Mouse (Mus musculus): ENCODE data around the gene Dlg2.

The Dlg2 gene

DNA sequence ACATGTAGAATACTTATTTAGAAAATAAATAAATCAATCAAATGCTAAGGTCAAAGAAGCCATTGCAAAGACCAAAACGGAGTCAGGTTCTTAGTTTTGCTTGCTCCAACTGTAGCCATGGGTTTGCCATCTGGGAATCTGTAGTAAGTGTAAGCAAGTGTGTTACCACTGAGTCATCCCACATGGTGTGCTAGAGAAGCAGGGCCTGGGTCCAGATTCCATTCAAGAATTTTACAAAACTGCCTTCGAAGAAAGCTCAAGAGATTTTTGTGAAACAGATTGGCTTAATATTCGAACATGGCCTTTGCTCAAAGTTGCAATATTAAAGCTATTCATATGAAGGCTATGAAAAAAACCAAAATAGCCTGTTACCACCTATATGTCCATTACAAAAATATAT is 633.1 kb downstream of the Dlg2 start:
- no peak for DNase-seq

DNA sequence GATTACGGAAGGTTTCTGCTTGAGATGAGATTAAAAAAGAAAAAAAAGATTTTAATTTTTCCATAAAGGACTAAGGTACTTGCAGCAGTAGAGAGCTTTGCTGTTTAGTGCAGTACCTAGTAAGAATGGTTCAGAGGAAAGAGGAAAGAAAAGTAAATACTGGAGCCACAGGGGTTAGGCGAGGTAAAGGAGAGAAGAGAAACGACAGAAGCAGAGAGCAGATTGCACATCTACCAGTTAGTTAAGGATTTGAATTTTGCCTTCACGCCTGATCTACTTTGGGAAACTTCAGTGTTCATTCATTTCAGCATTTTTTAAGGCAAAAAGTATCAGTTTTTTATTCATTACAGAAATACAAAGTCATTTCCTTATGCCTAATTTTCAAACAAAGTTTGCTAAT is 655.7 kb downstream of the Dlg2 start:
- DNase-seq = no peak

DNA sequence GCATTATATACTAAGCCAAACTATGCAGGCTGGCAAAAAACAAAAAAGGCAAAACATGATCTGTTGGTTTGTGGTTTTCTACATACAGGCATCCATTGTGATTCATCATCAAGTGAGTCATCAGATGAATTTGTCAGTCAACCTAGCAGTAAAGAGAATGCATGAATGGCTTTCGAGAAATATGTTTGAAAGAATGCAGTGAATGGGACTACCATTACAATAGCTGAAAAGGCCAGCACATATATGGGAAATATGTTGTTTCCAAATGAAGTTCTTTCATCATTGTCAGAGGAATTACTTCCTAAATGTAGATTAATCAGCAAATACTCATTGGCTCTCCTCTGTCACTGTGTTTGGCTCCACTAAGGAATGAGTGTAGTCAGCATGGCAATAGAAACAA is 677.6 kb downstream of the Dlg2 start:
- no peak for DNase-seq

DNA sequence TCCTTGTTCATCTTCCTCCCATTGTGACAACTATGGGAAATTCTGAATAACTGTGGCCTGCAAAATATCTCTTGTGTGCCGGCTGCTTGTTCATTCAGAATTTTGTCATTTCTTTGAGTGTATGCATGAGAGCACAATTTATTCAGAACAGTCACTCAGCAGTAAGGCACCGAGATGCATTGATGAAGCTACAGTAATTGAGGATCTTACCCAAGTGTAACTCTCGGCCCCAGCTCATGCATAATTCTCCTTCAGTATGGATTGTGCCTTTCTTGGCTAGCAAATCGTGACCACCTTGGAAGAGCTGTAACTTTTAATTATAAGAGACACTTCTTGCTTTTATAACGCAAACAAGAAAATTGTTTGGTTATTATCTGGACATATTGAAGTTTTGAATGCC is 682.7 kb downstream of the Dlg2 start:
- DNase-seq = no peak

DNA sequence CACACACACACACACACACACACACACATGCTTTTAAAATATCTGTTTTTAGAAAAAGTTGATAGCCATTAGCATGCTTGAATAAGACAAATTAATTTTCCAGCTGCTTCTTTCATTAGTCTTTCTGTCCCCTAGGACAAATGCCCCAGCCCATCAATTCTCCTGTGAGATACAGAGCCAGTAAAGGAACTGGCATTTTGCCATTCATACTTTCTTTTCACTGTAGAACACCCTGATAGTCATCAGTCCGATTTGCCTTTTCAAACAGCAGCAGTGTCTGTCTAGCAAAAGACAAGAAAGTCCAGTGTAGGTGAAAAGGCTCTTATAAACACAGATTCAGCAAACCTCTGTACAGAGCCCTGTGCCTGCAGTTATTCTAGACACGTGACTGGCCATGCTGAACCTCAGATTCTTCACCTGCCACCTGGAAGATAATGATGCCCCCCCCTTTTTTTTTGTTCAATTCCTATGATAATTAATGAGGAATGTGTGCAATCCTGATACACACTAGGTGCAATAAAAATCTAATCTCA is 685.2 kb downstream of the Dlg2 start:
- no peak for DNase-seq

DNA sequence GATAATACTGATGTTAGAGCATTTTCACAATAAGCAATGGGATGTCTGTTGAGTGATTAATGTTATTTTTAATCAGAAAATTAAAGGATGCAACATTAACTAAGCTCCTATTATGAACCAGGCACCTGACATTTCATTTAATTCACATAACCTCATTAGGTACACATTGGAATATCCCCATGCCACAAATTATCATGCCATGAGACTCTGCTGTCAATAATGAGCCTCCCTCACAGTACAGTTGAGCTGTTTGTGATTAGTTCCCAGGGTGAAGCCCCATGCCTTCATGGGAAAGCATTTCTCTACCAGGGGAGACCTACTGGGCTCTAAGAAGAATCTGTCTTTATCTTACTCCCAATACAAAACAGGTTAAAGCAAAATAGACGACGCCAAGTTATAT is 697.1 kb downstream of the Dlg2 start:
- no peak for DNase-seq

DNA sequence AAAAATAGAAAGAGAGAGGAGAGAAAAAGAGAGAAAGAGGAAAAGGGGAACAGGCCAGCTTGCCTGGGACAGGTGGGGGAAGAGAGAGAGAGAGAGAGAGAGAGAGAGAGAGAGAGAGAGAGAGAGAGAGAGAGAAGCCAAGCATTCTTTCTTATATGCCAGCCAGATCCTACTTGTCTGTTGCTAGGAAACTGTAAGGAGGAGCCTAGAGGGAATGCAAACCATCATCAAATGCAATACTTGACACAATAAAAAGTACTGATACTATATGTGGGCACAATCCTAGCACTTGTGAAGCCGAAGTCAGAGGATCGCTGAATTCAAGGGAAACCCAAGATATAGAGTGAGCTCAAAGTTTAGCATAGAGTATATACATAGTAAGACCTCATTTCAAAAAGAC is 711.7 kb downstream of the Dlg2 start:
- no peak for DNase-seq

DNA sequence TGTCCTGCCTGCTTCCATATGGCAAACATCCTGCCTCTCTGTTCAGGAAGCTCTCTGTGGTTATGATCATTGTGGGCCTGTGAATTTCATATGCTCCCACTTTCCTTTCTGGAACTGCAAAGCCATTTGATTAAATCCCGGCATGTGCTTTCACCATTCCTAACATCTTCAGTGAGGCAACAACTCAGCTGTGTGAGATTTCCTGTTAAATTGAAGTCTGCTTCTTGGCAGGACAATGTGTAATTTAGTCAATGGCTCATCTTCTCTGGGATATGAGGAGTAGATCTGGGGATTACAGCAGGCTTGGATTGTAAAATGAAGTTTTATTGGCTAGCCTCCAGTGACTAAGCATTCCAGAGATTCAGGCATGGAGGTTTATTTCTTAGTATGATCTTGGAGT is 722.9 kb downstream of the Dlg2 start:
- no peak for DNase-seq

DNA sequence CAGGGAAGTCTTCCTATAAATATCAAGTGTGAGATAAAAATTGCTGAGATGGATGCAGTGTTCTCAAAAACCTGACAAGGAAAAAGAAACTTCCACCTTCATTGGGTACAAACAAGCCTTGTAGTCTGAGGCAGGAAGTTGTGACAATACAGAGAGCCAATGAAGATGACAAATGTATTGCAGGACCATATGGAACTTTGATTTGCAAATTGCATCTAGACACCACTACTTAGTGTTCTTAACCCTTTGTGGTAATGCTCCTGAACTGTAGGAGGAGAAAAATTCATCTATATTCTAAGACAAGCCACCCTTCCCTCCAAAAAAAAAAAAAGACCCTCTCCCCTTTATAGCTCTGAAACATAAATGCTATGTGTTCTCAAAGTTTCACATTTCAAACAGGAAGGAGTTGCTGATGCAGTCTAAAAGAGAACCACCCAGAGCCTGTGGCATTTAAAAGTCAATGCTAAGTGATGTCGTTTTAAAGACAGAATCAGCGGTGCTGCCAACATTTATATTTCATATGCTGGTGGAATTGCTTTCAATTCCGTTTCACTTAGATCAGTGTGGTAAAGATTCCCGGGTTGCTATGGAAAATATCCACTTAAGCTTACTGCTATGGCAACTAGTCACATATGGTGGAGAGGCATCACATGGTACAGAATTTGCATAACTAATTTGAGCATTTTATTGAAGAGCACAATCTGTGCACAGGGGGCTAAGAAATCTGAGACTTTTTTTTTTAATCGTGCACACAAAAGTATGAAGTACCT is 731.8 kb downstream of the Dlg2 start:
- no peak for DNase-seq

DNA sequence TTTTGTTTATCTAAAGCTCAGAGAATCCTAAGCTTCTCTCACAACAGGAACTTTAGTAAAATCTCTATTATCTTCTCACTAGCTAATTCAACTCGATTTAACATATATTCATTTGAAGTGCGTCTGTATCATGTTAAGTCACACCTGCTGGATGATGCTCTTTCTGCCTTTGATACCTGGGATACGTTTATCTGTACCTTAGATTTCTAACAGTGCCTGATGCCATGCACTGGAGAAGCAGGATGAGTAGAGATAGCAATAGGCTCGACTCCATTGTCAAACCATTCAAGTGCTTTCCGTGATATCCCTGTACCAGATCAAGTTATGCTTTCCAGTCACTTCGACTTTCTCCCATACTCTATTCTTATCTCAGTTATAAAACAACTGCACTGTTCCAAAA is 732.5 kb downstream of the Dlg2 start:
- no peak for DNase-seq

DNA sequence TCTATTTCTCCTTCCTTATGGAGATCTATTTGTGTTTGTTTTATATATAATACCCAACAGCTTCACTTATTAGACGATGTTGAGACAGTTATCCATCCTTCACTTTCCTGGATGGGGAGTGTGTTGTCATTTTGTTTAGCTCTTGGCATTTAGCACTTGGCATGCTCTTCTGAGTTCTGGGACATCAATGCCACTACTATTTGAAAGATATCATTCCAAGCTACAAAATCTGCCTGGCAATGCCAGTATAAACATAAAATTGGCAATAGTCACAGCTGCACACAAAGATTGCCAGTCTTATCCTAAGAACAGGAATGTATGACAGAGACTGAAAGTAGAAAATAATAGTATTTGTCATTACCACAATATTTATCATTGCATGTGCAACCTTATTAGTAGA is 735.8 kb downstream of the Dlg2 start:
- DNase-seq = no peak

DNA sequence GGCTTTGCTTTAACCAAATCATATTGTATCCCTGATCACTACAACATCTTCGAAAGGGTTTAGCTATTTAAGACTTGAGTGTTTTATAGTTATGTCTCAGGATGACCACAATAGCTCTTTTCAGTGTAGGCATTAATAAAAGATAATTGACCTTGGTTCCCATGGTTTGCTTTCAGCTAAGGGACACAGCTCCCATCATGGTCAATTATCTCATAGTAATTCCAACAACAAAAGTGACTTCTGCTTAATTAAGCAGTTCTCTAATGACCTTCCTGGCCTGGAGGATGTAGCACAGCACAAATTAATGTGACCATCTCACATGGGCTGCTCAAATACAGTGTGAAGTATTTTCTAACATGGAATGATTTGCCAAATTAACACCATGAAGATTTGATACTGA is 738.4 kb downstream of the Dlg2 start:
- no peak for DNase-seq

DNA sequence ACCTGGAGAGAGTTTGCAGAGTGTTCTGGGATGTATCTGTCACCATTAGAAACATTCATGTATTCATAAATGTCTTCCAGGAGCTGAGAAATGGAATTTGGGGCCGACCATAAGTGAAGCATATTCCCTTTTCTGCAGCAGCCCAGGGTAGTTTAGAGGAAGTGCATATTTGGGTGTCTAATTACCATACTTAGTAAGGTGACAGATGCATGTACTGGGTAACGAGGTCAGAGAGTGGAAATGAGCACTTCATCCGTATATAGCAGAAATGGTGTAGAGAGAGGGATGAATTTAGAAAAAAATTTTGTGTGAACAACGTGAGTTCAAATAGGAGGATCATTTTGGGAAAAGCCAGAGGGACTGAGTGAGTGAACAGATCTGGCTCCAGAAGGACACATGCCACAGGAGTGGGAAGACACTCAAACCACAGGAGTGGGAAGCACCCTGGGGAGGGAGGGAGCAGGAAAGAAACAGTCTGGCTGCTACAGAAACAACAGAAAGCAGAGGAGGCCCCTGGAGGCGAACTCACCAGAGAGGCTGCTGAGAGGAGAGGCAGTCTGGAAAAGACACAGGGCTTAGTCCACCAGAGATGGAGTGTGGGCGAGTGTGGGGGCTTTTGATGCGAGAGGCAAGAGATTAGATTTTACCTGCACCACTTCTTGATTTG is 742.0 kb downstream of the Dlg2 start:
- peak; percentile 1 for DNase-seq

DNA sequence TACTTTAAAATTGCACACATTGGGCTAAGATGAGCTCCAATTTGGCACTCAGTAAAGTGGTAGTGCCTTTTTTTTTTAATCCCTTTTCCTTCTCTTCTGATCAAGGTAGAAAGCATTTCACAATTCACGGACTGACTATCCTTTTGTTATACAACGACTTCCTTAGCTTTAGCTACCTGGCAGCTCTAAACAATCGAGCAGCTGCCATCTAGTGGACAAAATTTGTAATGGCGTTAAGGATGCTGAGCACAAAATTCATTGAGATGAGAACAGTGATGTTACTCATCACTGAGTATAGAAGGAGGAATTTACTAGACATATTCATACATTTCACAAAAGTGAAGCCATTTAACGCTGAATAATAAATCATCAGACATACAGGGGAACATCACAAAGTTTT is 750.0 kb downstream of the Dlg2 start:
- peak; percentile 35 for DNase-seq

DNA sequence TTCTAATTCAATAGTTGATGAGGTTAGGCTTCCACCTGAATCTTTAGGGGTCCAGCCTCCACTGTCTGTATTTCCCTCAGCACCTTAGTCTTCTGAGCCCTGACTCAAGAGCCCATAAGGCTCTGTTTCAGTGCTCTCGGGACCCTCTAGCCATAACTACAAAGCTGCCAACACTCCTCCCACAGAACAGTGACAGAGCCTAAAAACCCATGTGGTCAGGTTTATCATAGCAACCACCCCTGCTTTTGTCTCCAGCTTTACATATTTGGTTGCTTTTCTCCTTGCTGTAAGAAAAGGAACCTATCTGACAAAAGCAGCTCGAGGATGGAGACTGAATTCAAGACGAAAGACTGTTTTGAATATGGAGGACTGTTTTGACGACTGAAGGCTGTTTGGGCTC is 765.2 kb downstream of the Dlg2 start:
- DNase-seq = no peak

DNA sequence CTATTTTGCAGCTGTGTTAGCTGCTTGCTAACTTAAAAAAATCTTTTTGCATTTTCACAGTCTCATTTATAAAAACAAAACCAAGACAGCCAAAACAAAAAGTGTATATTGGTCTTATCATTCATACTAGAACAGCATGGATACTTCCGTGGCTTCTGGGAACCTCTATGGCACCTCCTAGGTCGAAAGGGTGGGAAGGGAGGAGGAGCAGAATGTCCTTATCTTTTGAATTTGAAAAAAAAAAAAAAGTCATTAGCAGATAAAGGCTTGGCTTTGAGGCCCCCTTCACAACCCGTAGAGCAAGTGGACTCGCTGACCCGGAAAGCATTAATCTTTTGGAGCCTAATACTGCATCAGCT is 785.2 kb downstream of the Dlg2 start:
- DNase-seq = no peak

DNA sequence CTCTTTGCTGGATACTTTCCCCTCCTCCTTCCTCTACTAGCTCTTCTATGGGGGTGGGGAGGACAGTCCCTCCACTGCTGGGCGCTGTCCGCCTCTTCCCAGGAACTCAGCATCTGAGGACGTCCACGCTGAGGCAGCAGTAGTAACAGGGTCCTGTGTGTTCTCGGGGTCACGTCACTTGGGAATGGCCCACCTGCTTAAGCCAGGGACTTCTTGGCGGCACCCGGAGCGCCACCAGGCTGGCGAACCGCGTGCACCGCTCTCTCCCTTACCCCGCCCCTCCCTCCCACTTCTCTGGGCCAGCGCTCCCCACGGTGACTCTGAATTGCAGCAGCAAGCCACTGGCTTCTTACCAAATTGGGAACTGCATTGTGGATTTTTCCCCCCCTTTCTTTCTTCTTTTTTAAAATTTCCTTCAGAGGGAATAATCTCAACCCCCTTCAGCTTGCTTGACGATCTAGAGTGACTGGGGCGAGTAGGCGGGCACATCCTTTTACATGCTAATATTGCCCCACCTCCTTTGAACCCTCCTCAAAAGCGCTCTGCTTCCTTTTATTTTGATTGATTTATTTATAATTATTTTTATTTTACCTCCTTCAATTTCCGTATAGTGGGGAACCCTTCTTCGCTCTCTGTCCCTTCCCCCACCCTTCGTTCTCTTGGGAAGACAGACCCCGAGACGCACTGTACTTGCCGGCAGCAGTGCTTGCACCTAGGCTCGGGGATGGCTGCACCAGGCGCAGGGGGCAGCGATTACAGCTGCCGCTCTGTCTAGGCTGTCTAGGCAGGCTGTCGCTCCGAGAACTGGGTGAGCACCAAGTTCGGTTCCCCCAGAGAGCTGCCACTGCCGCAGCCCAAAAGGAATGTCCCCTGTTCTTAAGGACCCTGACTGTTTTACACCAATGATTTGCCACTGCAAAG is 785.8 kb downstream of the Dlg2 start:
- no peak for DNase-seq

DNA sequence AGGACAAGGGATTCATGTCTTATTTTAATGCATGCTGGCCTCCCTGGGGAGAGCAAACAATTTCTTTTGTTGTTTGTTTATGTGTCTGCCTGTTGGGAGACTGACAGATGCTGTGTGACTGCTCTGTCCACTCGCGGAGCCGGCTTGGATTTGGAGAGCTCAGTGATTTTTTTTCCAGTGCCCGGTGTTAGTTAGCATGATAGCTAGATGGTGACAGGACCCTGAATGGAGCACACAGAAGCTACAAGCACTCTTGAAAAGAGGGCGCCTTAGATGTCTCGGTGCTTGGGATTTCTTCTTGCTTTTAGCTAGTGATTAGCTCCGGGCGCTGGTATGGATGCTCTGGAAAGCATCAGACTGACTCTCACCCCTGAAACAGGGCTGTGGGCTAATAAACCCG is 786.5 kb downstream of the Dlg2 start:
- no peak for DNase-seq

DNA sequence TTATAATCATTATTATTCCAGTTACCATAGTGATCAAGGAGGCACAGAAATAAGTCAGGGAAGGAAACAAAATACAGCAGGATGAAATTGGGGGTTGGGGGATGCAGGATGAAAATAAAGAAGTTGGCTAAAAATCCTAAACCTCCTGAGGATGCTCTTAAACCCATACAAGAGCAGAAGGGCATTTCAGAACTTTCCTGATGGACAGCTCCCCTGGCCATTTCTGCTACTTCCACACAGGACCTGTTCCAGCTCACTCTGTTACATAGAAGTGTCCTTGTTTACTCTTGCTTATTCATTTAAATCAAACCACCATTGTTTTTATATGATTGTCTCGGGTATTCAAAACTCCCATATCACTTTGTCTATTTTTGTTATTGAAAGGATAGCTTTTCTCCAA is 791.3 kb downstream of the Dlg2 start:
- peak; percentile 8 for DNase-seq

DNA sequence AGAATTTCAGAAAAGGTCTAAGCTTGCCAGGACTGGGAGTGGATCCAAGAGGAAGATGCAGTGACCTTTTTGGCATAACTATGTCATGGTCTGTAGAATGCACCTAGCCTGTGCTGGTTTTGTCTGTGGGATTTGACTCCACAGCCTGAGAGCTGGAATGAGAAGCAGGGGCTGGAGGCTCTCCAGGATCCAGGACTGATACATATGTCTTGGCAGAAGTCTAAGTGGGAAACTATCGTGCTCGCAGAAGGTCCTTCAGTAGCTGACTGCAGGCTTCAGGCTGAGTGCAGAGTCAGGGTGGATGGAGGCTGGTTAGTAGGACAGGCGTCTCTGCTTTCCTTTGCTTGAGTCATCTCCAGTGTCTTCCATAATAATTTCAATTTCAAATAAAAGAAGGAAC is 807.7 kb downstream of the Dlg2 start:
- DNase-seq = no peak

DNA sequence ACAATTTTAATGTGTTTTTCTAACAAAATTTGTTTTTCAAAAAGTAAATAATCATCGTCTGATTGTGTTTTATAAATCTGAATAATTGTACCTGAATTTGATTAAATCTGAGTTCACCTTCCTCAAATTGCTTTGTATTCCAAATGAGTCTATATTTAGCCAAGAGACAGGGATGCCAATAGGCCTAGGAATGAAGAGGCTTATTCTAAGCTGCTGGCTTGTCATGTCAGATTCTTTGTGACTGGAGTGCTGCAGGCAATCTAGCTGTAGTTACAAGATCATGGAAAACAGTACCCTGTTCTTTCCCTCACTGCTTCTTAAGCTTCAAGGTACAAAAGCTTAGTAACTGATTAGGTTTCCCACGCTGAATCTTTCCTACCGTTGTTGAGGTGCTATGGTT is 811.9 kb downstream of the Dlg2 start:
- DNase-seq = no peak

DNA sequence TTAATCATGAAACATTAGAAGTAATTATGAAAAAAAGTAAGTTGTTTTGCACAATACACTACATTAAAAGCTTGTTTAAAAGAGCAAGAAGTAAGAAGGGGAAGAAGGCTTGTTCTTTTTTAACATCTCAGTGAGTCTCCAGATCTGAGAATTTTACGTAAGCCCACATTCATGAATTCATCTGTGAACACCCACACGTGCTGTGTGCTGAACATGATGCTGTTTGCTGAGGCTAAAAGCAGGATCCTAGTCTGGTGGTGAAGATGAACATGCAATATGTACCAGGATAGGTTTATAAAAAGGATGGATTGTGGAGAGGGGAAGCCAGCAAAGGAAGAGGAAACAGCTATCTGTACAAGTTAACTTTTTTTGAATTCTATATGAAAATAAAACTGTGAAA is 819.7 kb downstream of the Dlg2 start:
- no peak for DNase-seq

DNA sequence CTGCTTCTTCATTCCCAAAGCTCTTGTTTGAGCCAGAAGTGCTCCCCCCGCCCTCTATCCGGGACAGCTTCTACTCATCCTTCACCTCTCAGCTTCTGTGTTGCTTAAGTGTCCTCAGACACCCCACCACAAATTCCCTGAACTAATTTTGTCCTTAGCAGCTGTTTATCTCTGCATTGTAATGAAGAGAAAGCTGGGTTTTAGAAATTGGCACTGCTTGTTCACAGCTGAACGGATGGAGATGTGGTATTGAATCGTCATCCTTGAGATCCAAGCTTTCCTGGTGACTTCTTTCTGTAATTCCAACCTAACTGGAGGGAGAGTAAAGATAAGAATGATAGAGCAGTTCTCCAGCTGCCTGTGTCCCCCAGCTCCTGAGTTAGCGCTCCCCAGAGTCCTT is 834.7 kb downstream of the Dlg2 start:
- no peak for DNase-seq

DNA sequence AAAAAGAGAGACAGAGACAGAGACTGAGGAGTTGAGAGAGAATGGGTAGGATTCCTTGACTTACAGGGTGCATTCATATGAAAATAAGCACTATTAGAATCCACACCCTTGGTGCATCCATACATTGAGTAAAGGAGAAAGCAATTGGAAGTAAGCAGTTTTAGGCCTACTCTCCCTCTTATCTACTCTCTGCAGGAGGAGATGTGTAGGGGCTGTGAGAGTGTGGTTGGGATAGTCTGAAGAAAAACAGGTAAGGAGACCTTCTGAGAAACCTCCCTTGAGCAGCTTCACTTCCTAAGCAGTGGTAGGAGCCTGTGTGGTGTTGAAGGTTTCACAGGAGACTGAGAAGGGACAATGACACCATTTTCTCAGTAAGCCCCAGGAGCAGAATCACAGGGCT is 868.6 kb downstream of the Dlg2 start:
- DNase-seq = no peak
